Mouse (Mus musculus) ovary, postnatal 10 days (tissue): Measurements from ENCODE around the gene Ankrd12.
A peak's percentile ranks its signal among the peaks of the same experiment; 100 is the strongest.

ENCODE experiments used
- DNase-seq: peaks from one replicate; pipeline ENCODE4 v3.0.0; 2022; ENCODE audit warnings: low spot score

Ankrd12 gene

GRCm38 (mm10) chr17:65967751-65968150, 109.1 kb downstream of the Ankrd12 start:
- no peak for DNase-seq

- DNase-seq, result no peak
Measured at GRCm38 (mm10) chr17:65962263-65962662, 114.6 kb downstream of the Ankrd12 start.

- no peak for DNase-seq
Measured at GRCm38 (mm10) chr17:65961606-65962136, 115.2 kb downstream of the Ankrd12 start.

GRCm38 (mm10) chr17:65959011-65959410, 117.9 kb downstream of the Ankrd12 start:
- no peak for DNase-seq

- no peak for DNase-seq
Measured at GRCm38 (mm10) chr17:65958366-65958765, 118.5 kb downstream of the Ankrd12 start.

GRCm38 (mm10) chr17:65957782-65958325, 119.0 kb downstream of the Ankrd12 start:
- no peak for DNase-seq

- DNase-seq, result no peak
Measured at GRCm38 (mm10) chr17:65956993-65957781, 119.7 kb downstream of the Ankrd12 start.

GRCm38 (mm10) chr17:65956140-65956539, 120.7 kb downstream of the Ankrd12 start:
- no peak for DNase-seq

GRCm38 (mm10) chr17:65953959-65954358, 122.9 kb downstream of the Ankrd12 start:
- no peak for DNase-seq

- no peak for DNase-seq
Measured at GRCm38 (mm10) chr17:65952083-65952482, 124.8 kb downstream of the Ankrd12 start.

- peak; percentile 89 for DNase-seq
Measured at GRCm38 (mm10) chr17:65950622-65951404, 126.1 kb downstream of the Ankrd12 start, which contains the start of gene Twsg1. TSS of gene Twsg1 (minus strand) at chr17:65951226.

- DNase-seq, result no peak
Measured at GRCm38 (mm10) chr17:65950183-65950582, 126.7 kb downstream of the Ankrd12 start.

- no peak for DNase-seq
Measured at GRCm38 (mm10) chr17:65947307-65947706, 129.6 kb downstream of the Ankrd12 start.

GRCm38 (mm10) chr17:65945420-65945819, 131.5 kb downstream of the Ankrd12 start:
- DNase-seq, result no peak

- DNase-seq, result no peak
Measured at GRCm38 (mm10) chr17:65942394-65942793, 134.5 kb downstream of the Ankrd12 start.

GRCm38 (mm10) chr17:65941275-65941674, 135.6 kb downstream of the Ankrd12 start:
- DNase-seq, result no peak

GRCm38 (mm10) chr17:65940221-65940620, 136.7 kb downstream of the Ankrd12 start:
- no peak for DNase-seq

GRCm38 (mm10) chr17:65939461-65940192, 137.3 kb downstream of the Ankrd12 start:
- no peak for DNase-seq

- DNase-seq, result no peak
Measured at GRCm38 (mm10) chr17:65937671-65938070, 139.2 kb downstream of the Ankrd12 start.

GRCm38 (mm10) chr17:65933741-65934140, 143.1 kb downstream of the Ankrd12 start:
- DNase-seq, result no peak

GRCm38 (mm10) chr17:65931525-65931924, 145.4 kb downstream of the Ankrd12 start:
- DNase-seq, result no peak

GRCm38 (mm10) chr17:65930960-65931359, 145.9 kb downstream of the Ankrd12 start:
- no peak for DNase-seq
